Mouse (Mus musculus) hindbrain, embryonic 14.5 days (tissue): ENCODE measurements at regions not wholly inside any gene's neighbourhood (a gene's known extent, or its start where the extent isn't known, plus 50 kb on each side); places are given as distances from the start of the nearest gene placed in this dataset.
A peak's percentile ranks its signal among the peaks of the same experiment; 100 is the strongest.

Experiments used
- ATAC-seq: fragments of 200-750 bp; cut with Nextera tagmentation; 2 replicates; pipeline ENCODE4 v1.8.0; 2017; ENCODE audit warnings: moderate number of reproducible peaks, mild to moderate bottlenecking, moderate TSS enrichment, moderate library complexity; ENCODE audit not compliant: low FRiP score
- DNase-seq: peaks from one replicate; pipeline ENCODE4 v3.0.0-alpha.2; 2015; ENCODE audit warnings: low spot score
- H3K27ac ChIP-seq: fragments of 300-500 bp; sonication (generic); 2 replicates; pipeline ENCODE4 v1.5.1; 2014; ENCODE audit warnings: mild to moderate bottlenecking, moderate library complexity
- H3K27me3 ChIP-seq: fragments of 300-500 bp; sonication (generic); 2 replicates; pipeline ENCODE4 v1.6.1; 2014; ENCODE audit warnings: mild to moderate bottlenecking, low read length, mixed read lengths; ENCODE audit not compliant: control insufficient read depth, insufficient read depth
- H3K36me3 ChIP-seq: fragments of 300-500 bp; sonication (generic); replicated peaks from 2 replicates; pipeline ENCODE4 v1.6.1; 2014; ENCODE audit not compliant: control insufficient read depth, insufficient read depth
- H3K4me1 ChIP-seq: fragments of 300-500 bp; sonication (generic); replicated peaks from 2 replicates; pipeline ENCODE4 v1.6.1; 2014; ENCODE audit warnings: antibody characterized with exemption, low read length, mixed read lengths; ENCODE audit not compliant: control insufficient read depth, insufficient read depth
- H3K4me2 ChIP-seq: fragments of 300-500 bp; sonication (generic); replicated peaks from 2 replicates; pipeline ENCODE4 v1.6.1; 2014; ENCODE audit warnings: mild to moderate bottlenecking, moderate library complexity
- H3K4me3 ChIP-seq: fragments of 300-500 bp; sonication (generic); replicated peaks from 2 replicates; pipeline ENCODE4 v1.5.1; 2014; ENCODE audit warnings: mild to moderate bottlenecking, low read length
- H3K9ac ChIP-seq: fragments of 300-500 bp; sonication (generic); 2 replicates; pipeline ENCODE4 v1.6.1; 2014
- H3K9me3 ChIP-seq: fragments of 300-500 bp; sonication (generic); 2 replicates; pipeline ENCODE4 v1.6.1; 2016; ENCODE audit warnings: low read length; ENCODE audit not compliant: control insufficient read depth
- WGBS: fragments of 180-500 bp; shearing (Covaris S2); extraction: QIAGEN DNeasy Blood & Tissue Kit; methylation state at CpG from one replicate; pipeline ENCODE4 v1.1.7; 2014; 5-methylcytosine and 5-hydroxymethylcytosine counted together

DNA sequence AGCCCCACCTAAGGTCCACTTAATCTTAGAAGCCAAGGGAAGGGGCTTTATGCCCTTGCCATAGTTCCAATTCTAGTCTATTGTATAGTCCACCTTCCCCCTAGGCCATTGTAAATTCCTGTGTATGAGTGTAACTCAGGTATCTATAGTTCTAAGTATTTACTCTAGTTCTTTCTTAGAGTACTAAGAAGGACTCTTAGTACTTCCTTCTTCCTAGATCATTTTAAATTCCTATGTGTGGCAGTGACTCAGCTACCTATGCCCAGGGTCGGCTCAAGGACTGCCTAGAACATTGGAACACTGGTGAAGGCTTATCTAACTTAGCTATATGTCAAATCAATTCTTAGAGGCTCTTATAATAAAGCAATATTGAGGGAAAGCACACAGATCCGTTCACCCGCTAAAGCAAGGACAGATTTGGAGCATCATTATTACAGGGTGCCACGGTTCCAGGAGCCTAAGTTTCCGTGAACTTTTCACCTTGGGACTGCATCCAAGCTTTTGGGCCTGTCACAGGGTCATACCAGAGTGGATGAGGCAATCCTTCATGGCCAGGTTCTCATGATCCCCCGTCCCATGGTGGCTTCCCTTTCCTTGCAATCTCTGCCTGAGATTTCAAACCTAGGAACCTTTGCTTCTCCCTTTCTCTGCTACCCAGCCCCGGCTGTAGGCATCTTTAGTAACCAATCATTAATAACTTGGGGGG, 169.5 kb downstream of the 1190002N15Rik start:
- Histone ChIP-seq H3K4me1 (no peaks in the 10 kb centered on the region), H3K9ac (no peak overlapping the region), H3K27me3 (no peaks in the 10 kb centered on the region), H3K27ac (no peak overlapping the region), H3K9me3 (no peaks in the 10 kb centered on the region), H3K36me3 (no peaks in the 10 kb centered on the region), H3K4me3 (no peak overlapping the region), H3K4me2 (no peak overlapping the region)
- no peak for ATAC-seq
- DNase-seq, result peak; percentile 20
- WGBS, result 87% methylated on average over 7 of the region's 7 CpGs

DNA sequence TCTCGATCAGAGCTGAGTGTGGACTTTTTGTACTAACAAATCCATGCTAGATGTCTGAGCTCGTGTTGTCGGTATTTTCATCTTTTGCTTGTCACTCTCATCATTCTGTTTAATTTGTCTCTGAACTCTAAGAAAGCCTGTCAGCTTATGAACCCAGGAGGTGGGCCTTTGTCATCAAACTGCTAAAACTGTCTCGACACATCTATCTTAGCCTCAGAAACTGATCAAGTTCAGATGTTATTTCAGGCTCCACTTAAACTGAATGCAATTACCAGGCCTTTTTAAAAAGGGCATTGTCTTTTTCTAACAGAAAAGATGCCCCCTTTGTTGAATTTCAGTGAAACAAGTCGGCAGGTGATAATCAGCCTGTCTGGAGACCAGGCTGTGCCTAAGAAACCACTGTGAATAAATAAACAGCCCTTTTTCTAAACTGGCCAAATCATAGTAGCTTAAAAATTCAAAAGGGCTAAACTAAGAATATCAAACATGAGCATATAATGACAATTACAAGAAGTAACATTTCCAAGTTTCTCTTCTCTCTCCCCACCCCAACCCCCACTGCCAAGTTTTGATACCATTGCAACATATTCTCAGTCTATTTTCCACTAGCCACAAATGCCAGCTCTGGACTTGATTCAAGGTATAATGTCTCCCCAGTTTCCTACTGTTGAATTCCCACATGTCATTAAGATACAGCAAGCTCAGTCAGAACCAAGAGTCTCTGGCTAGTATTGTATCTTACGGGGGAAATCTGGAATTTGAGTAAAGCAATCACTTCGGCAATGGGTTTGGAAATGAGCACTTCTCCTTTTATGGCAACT, 175.8 kb downstream of the 1190002N15Rik start:
- no peaks in the 10 kb centered on the region for H3K9me3 ChIP-seq
- no peaks in the 10 kb centered on the region for H3K36me3 ChIP-seq
- DNase-seq, result peak; percentile 22
- H3K9ac ChIP-seq, result no peak overlapping the region
- 39% methylated on average over 7 of the region's 7 CpGs for WGBS
- no peak for ATAC-seq
- no peak overlapping the region; the same call in 1 of the 2 replicates for H3K27ac ChIP-seq
- no peaks in the 10 kb centered on the region for H3K4me1 ChIP-seq
- no peak overlapping the region for H3K4me2 ChIP-seq
- H3K27me3 ChIP-seq, result no peaks in the 10 kb centered on the region
- no peak overlapping the region for H3K4me3 ChIP-seq

DNA sequence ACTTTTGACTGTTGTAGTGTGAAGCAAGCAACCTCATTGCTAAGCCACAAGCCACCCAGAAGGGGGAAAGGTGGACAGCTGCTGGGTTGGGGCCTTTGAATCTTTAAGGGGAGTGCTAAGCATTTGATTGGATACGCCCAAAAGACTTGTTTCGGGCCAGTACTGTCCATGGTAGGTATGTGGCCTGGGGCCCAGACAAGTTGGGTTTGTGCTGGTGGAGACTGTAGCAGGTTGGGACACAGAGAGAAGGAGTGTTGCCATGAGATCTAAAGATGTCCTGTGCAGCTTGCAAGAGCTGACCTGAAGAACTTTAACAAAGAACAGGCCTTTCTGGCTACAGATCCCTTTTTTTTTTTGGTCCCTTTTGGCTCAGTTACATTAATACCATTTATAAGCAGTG, 176.9 kb downstream of the 1190002N15Rik start:
- ATAC-seq (no peak), DNase-seq (no peak)
- 90% methylated on average over 2 of the region's 2 CpGs for WGBS
- Histone ChIP-seq H3K36me3 (no peaks in the 10 kb centered on the region), H3K4me1 (no peaks in the 10 kb centered on the region), H3K9me3 (no peaks in the 10 kb centered on the region), H3K4me2 (no peak overlapping the region), H3K27ac (no peak overlapping the region), H3K4me3 (no peak overlapping the region), H3K27me3 (no peaks in the 10 kb centered on the region), H3K9ac (no peak overlapping the region)

DNA sequence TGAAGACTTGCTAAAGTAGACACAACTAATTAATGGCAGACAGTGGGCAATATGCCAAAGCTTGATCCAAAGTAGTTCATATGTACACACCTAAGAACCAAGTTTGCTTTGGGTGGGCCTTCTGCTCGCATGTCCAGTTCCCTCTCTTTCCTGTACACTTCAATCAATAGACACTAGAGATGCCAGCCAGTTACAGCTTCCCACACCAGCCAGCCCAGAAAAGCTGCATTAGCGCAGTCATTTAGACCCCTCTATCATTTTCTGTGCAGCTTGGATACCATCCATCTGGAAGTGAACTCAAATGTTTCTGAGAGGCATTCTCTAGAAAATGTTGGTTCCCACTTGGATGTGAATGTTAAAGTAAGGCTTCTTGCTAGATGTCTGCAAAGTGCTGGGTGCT, 179.7 kb downstream of the 1190002N15Rik start:
- Histone ChIP-seq H3K27ac (no peak overlapping the region), H3K36me3 (no peaks in the 10 kb centered on the region), H3K4me1 (no peaks in the 10 kb centered on the region), H3K4me2 (no peak overlapping the region), H3K4me3 (no peak overlapping the region), H3K27me3 (no peaks in the 10 kb centered on the region), H3K9me3 (no peaks in the 10 kb centered on the region), H3K9ac (no peak overlapping the region)
- ATAC-seq (no peak), DNase-seq (peak; percentile 22)
- WGBS, result 80% methylated on average over 2 of the region's 2 CpGs

DNA sequence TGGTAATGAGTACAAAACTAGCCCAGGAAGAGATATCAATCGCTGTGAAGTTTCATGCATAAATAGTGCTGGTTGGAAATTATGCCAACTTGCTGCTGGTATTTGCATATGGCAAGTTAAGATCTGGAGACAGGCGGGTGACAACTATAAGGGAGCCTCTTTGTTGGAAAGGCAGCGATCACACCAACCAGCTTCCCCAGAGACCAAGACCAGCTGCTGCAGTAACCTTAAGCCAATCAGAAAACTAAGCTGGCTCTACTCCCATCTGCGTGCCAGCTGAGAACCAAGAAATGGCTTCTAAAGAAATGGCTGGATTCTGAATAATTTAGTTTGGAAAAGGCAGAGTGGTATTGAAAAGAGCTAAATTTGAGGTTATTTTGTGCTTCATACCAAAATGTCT, 195.9 kb downstream of the 1190002N15Rik start:
- no peak overlapping the region for H3K9ac ChIP-seq
- 35% methylated on average over 4 of the region's 4 CpGs for WGBS
- no peaks in the 10 kb centered on the region for H3K4me1 ChIP-seq
- DNase-seq (peak; percentile 48), ATAC-seq (peak; percentile 82; the same call in 1 of the 2 replicates)
- H3K36me3 ChIP-seq, result no peaks in the 10 kb centered on the region
- no peak overlapping the region for H3K4me3 ChIP-seq
- H3K9me3 ChIP-seq, result no peaks in the 10 kb centered on the region
- H3K4me2 ChIP-seq, result no peak overlapping the region
- H3K27me3 ChIP-seq, result no peaks in the 10 kb centered on the region
- no peak overlapping the region for H3K27ac ChIP-seq

DNA sequence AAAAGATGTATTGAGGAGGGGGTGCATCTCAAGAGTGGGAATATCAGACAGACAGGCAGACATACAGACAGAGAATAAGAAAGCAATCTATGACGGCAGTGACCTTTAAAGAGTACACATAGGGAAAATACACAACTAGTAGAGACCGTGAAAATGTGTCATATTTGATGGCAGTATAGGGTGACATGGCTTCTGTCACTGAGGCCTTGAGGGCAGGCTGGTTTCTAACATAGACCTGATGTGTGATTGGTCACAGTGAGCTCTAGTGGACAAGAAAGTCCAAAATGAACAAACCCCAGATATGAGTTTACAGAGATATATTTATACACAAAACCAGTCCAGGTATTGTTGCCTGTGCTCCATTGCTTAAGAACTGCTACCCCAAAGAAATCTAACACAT, 196.3 kb downstream of the 1190002N15Rik start:
- Histone ChIP-seq H3K9me3 (no peaks in the 10 kb centered on the region), H3K4me3 (no peak overlapping the region), H3K4me2 (no peak overlapping the region), H3K27me3 (no peaks in the 10 kb centered on the region), H3K36me3 (no peaks in the 10 kb centered on the region), H3K9ac (no peak overlapping the region), H3K4me1 (no peaks in the 10 kb centered on the region), H3K27ac (no peak overlapping the region)
- no peak for ATAC-seq
- 85% methylated on average over 2 of the region's 2 CpGs for WGBS
- peak; percentile 23 for DNase-seq

DNA sequence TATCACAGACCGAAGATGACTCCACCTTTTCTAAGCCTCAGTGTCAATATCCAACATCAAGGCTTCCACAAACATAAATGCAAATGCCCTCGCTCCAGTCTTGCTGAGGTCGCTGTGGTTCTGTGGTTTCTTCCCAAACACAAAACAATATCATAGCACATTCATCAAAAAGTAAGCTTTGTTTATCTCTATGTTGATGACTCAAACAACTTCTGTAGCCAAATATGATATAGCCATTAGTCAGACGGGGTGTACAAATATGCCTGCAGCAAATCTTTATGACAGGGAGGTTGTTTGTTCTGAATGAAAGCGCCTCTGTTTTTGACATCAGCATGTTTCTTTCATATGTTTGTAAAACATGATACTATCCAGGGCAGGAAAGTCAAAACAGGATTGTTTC, 204.4 kb downstream of the 1190002N15Rik start:
- WGBS, result 93% methylated on average over 5 of the region's 5 CpGs

DNA sequence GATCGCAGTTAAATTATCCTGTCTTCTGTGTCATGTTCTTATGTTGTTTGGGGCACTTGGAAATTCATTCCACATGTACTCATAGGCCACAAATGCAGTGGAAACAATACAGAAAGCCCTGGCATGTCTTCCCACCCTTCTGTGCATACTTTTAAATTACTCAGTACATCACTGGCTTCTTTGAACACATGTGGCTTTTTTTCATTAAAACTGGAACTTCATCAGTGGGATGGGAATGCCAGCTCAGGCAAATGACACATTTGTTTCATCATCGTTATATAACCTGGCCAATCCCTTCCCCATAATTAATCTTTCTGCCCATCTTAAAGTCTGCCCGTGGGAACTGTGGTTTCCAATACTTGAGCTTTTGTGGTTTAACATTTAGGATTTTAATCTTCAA, 214.9 kb downstream of the 1190002N15Rik start:
- WGBS, result 86% methylated on average over 3 of the region's 3 CpGs
- no peaks in the 10 kb centered on the region for H3K27me3 ChIP-seq
- no peaks in the 10 kb centered on the region for H3K36me3 ChIP-seq
- no peaks in the 10 kb centered on the region for H3K9me3 ChIP-seq
- no peak overlapping the region for H3K27ac ChIP-seq
- no peak for ATAC-seq
- H3K4me3 ChIP-seq, result no peak overlapping the region
- no peak for DNase-seq
- no peak overlapping the region for H3K4me2 ChIP-seq
- H3K9ac ChIP-seq, result no peak overlapping the region
- no peaks in the 10 kb centered on the region for H3K4me1 ChIP-seq

More for the DNA sequence above, 204.4 kb downstream of the 1190002N15Rik start:
- no peaks in the 10 kb centered on the region for H3K9me3 ChIP-seq
- H3K27me3 ChIP-seq, result no peaks in the 10 kb centered on the region
- no peak overlapping the region for H3K4me3 ChIP-seq
- no peak overlapping the region for H3K27ac ChIP-seq
- DNase-seq (no peak), ATAC-seq (no peak)
- no peak overlapping the region for H3K9ac ChIP-seq
- no peak overlapping the region for H3K4me2 ChIP-seq
- no peaks in the 10 kb centered on the region for H3K36me3 ChIP-seq
- H3K4me1 ChIP-seq, result no peaks in the 10 kb centered on the region

DNA sequence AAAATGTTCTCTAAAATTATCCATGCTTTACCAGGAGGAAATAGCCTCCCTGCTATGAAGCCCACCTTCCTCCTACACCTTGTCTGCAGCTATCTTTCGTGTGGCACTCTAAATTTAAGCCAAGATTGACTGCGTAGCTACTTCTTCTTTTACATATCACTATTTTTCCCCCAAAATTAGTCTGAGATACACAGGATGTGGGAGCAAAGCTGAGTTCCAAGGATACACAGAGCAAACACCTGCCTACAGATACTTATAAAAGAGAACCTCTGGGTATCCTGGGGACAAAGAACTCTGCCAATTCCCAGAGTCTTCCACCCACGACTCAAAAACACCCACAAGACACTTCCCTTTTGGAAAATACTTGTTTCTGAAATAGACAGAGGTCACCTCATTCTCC, 235.3 kb downstream of the 1190002N15Rik start:
- Histone ChIP-seq H3K27ac (no peak overlapping the region), H3K36me3 (no peaks in the 10 kb centered on the region), H3K4me3 (no peak overlapping the region), H3K4me1 (no peaks in the 10 kb centered on the region), H3K4me2 (no peak overlapping the region), H3K27me3 (no peaks in the 10 kb centered on the region), H3K9ac (no peak overlapping the region), H3K9me3 (no peaks in the 10 kb centered on the region)
- 80% methylated on average over 3 of the region's 3 CpGs for WGBS
- no peak for DNase-seq
- ATAC-seq, result no peak
